Mouse (Mus musculus) mesoderm, embryonic 11.5 days (tissue): ENCODE data around the gene Atp5h.
A peak's percentile ranks its signal among the peaks of the same experiment; 100 is the strongest.

Source experiments
- DNase-seq: peaks from one replicate; pipeline ENCODE4 v3.0.0-alpha.2; 2012; ENCODE audit warnings: low read depth, low spot score

Gene Atp5h

GRCm38 (mm10) chr11:115439326-115439725, 19.6 kb upstream of the Atp5h start:
- DNase-seq, result no peak

DNA sequence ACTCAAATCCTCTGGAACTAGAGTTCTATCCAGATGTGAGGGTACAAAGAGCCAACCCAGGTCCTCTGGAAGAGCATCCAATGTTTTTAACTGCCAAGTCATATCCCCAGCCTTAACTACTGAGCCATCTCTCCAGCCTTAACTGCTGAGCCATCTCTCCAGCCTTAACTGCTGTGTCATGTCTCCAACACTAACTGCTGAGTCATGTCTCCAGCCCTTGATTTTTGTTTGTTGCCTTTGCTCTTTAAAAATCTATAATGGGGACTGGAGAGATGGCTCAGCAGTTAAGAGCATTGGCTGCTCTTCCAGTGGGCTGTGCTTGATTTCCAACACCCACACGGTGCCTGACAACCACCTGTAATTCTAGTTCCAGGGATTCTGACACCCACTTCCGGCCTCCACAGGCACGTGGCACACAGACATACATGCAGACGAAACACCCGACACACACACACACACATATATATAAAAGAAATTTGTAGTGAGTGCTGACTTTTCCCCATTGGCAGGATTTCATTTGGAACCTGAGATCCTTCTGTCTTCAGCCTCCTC, 17.9 kb upstream of the Atp5h start:
- no peak for DNase-seq

GRCm38 (mm10) chr11:115435596-115436337, 16.0 kb upstream of the Atp5h start:
- DNase-seq, result no peak

DNA sequence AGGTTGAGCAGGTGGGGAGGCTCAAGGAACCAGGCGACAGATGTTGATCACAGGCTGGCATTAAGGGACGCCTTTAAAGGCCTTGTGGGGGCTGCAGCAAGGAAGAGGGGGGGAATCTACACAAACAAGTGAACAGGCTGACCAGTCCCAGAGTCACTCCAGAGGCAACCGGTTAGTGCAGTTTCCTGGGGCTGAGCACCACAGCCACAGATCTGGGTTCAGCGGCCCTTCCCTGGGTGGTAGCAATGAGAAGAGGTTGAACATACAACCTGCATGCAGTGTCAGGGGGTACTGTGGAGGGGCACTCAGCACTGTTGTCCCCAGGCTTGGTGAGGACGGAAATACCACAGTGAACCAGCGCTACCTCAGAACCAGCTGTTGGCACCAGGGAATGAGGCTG, 13.6 kb upstream of the Atp5h start:
- no peak for DNase-seq

DNA sequence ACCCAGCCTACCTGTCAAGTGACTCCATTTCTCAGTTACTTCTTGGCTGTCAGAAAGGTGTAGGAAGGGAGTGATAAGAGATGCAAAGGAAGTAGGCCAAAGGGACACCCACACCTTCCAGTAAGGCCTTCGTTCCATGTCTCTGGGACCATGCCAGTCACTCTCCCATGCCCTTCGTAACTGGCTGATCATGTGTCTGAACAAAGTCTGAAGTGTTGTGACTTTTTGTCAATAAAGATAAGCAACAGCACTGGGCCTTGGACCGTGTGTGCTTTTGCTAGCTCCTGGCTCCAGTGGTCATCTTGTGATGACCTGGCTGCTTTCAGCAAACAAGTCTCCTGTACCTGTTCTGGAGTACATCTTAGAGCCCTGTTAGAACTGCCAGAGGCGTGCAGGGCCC, 13.1 kb upstream of the Atp5h start:
- DNase-seq, result no peak

GRCm38 (mm10) chr11:115430561-115430960, 10.8 kb upstream of the Atp5h start:
- no peak for DNase-seq

DNA sequence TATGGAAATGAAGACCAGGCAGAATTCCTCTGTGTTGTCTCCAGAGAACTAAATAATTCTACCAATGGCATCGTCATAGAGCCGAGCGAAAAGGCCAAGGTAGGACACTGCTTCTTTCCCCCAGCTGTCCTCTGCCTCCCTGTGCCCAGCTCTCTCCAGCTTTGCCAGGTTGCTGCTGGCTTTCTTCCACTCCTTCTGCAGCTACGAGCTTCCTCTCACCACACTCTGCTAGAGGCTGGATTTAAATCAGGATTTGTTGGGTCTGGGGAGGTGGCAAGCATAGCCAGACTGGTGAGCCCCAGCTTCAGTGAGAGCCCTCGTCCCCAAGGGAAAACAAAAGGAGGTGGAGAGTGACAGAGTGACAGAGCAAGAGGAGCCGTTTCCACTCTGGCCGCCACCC, 9.5 kb upstream of the Atp5h start:
- no peak for DNase-seq

DNA sequence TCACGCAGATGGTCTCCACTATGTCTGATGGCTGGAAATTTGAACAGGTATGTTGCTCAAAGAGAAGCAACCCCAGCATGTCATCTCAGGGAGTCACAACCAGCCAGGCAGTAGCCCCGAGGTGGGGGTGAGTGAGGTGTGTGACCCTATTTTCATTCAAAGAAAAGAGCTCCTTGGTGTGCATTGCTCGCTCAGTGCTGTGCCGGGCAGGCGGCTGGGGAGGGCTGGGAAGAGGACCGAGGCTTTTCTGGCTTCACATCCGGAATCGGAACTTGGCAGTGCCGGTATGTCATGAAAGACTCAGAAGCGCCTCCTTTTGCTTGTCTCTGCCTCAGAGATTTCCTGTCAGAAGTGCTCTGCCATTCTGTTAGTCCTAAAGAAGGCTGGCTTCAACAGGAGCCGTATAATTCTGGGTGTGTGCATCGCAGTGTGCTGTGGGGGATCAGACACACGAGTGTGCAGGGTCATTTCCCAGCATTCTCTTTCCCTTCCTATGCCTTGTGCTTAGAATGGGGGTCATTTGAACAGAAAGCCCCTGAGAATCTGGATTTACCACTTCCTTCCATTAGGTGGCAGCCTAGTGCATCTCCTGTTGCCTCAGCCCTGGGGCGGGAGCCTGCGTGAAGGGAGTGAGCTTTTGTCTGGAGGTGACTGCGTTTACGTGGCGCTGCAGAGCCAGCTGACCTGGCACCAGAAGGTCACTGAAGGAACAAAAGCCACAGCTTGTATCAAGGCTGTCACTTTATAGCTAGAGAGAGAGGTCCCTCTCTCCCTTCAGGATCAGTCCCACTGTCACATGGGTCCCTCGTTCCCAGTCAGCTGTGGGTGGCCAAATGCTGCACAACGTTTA, 7.9 kb upstream of the Atp5h start:
- peak; percentile 90 for DNase-seq

DNA sequence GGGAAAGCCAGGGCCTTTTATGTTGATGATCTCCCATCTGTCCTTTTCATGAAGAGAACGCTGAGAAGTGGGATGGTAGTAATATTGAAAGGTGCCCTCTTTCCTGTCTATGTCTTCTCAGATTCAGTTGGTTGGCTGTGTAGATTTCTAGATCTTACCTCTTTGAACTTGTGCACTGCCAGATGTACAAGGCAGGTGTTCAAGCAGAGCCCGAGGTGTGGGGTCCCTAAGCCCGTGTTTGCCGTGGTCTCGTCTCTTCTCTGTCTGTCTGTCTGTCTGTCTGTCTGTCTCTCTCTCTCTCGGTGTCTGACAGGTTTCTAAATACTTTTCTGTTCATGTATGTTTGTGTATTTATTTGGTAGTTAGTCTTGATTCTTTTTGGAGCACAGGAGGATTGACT, 5.9 kb upstream of the Atp5h start:
- DNase-seq, result no peak

DNA sequence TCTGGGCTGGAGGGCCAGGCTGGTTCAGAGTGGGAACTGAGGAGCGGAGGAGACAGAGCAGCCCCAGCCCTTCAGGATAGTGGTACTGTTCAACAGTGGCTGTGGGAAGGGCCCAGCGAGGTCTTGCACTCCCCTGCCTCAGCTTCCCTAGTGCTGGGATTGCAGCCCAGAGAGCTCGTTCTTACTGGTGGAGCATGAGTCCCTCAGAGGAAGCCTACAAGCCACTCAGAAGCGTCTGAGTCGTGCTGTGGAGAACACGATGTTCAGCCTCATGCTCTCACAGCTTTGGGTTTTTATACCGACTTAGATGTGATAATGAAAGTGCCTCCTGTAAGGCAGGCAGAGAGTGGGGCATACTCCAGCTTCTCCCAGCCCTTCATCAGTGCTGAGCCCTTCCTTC, 4.9 kb upstream of the Atp5h start:
- no peak for DNase-seq

DNA sequence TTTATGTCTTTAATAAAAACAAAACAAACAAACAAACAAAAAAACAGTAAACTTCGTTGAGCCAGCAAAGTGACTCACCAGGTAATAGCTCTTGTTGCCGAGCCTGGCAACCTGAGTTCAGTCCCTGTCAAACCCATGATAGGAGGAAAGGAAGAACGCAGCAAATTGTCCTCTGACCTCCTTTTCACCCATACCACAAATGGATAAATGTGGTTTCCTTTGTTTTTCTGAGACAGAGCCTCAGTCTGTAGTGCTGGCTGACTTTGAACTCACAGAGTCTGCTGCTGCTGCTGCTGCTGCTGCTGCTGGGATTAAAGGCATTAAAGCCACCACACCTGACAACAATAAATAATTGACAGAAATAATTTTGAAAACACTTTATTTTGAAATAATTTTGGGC, 3.3 kb upstream of the Atp5h start:
- no peak for DNase-seq

DNA sequence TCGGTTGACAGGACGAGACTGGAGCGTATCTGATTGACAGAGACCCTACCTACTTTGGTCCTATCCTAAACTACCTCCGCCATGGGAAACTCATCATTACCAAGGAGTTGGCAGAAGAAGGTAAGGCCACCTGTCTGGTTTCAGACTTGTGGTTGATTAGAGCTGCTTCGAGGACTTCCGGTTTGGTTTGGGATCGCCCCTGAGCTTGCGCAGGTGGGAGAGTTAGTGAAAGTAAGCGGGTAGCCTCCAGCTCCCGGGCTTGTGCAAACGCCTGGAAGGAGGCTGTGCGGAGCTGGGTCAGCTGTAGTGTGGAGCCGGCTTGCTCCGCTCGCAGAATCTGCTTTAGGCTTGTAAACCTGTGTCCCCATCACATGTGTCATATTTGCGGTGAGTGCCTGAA, 2.2 kb upstream of the Atp5h start:
- DNase-seq, result no peak

GRCm38 (mm10) chr11:115421328-115421727, 1.6 kb upstream of the Atp5h start:
- DNase-seq, result no peak

- no peak for DNase-seq
Measured at GRCm38 (mm10) chr11:115420336-115421190, 801 bp upstream of the Atp5h start.

- DNase-seq, result no peak
Measured at GRCm38 (mm10) chr11:115409556-115409955, 10.2 kb downstream of the Atp5h start.

GRCm38 (mm10) chr11:115408266-115408920, 11.4 kb downstream of the Atp5h start:
- DNase-seq, result no peak

DNA sequence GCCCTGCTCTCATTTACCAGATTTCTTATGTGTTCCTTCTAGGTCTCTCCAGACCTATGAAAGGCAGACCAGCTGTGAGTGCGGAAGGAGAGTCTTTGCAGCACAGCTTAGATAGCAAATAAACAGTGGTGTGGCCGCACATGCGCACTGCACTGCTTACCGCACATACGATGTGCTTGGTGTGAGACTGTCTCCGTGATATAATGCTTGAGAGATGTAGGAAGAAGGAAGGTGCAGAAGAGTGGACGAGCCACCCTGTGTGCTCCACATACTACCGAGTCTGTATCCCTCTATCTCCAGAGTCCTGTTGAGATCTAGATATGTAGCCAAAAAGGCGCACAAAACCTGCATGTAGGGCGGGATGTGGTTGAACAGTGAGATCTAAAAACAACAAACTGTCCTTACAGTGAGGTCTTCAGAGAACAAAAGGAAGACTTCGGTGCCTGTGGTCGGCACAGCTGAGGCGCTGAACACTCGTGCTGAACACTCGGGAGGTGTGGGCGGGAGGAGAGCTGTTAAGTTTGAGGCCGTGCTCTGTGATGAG, 12.8 kb downstream of the Atp5h start:
- no peak for DNase-seq

DNA sequence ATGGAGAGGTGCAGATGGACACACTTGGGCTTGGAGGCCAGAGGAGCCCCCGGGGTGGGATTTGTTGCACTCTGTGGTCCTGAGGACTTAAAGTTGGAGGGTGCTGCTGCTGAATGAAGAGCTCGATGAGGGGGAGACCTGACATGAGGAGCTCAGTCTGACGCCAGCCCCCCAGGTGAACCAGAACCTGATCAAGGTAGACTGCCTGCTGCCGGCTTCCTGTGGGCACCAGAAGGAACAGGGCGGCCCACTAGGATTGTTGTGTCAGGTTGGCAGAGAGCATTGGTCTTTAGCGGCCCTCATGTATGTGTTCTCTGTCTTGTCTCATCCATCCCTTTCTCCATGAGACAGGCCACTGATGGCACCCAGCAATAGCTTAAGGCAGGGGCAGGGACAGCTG, 14.0 kb downstream of the Atp5h start:
- DNase-seq, result no peak

- DNase-seq, result peak; percentile 88
Measured at GRCm38 (mm10) chr11:115403338-115404124, 16.2 kb downstream of the Atp5h start, which contains the start of gene Mrpl58. Mrpl58 (plus strand) TSS chr11:115403752.
